Mouse (Mus musculus) thymus, adult 2 months (tissue): ENCODE data around the gene Itfg2. TPM values are rescaled to one million over a fixed set of nuclear protein-coding genes. Genes with fewer than 3 reads are reported as not detected.
"Not testable (repeated sequence)": the region's sequence is repeated elsewhere in the genome, so short reads cannot be mapped to it uniquely, and the experiment has no call there.

Experiments used
- DNase-seq: peaks from one replicate; pipeline ENCODE4 v3.0.0; 2021
- H3K27ac ChIP-seq: fragments of 200-500 bp; 2 replicates; pipeline ENCODE4 v1.5.1; 2012; ENCODE audit warnings: low read length, control low read depth; ENCODE audit not compliant: control insufficient read depth, insufficient read depth
- H3K27me3 ChIP-seq: fragments of 200-500 bp; 2 replicates; pipeline ENCODE4 v1.6.1; 2012; ENCODE audit warnings: mild to moderate bottlenecking, low read length, moderate library complexity, mixed read lengths; ENCODE audit not compliant: control insufficient read depth, insufficient read depth
- H3K36me3 ChIP-seq: fragments of 200-500 bp; 2 replicates; pipeline ENCODE4 v1.6.1; 2012; ENCODE audit warnings: mild to moderate bottlenecking, low read length, moderate library complexity; ENCODE audit not compliant: control insufficient read depth, insufficient read depth
- H3K4me1 ChIP-seq: fragments of 200-500 bp; replicated peaks from 2 replicates; pipeline ENCODE4 v1.6.1; 2012; ENCODE audit warnings: low read length; ENCODE audit not compliant: control insufficient read depth, insufficient read depth
- H3K4me3 ChIP-seq: fragments of 200-500 bp; 2 replicates; pipeline ENCODE4 v1.5.1; 2012; ENCODE audit warnings: mild to moderate bottlenecking, low read length, control low read depth, moderate library complexity; ENCODE audit not compliant: control insufficient read depth, insufficient read depth
- CTCF ChIP-seq: fragments of 200-500 bp; IDR thresholded peaks from 2 replicates; pipeline ENCODE4 v1.5.1; 2012; ENCODE audit warnings: mild to moderate bottlenecking, control low read depth, low read length, moderate library complexity, borderline replicate concordance; ENCODE audit not compliant: control insufficient read depth, poor library complexity, insufficient read depth; ENCODE audit errors: extremely low read depth
- POLR2A ChIP-seq: fragments of 200-500 bp; IDR thresholded peaks from 2 replicates; pipeline ENCODE4 v1.6.1; 2012; ENCODE audit warnings: mild to moderate bottlenecking, low read length, control low read depth, moderate library complexity; ENCODE audit not compliant: control insufficient read depth, poor library complexity, insufficient read depth; ENCODE audit errors: extremely low read depth
- WGBS: fragments of 180-500 bp; shearing (Covaris S2); methylation state at CpG from one replicate; pipeline ENCODE4 v1.1.7; 2018; 5-methylcytosine and 5-hydroxymethylcytosine counted together
- polyA plus RNA-seq: library from polyadenylated mRNA; depleted of rRNA; stranded (reverse); fragments of >200 nt; gene quantifications from 2 replicates; pipeline ENCODE4 v1.2.3, GENCODE M21; 2012

The Itfg2 gene
- polyA plus RNA-seq, 1 experiment = 56.4 TPM

- H3K4me3 ChIP-seq = no peak overlapping the region
- WGBS = 43% methylated on average over 3 of the region's 3 CpGs
- TF ChIP-seq POLR2A (no peak), CTCF (no peak)
Measured at GRCm38 (mm10) chr6:128381254-128381653, 43.5 kb downstream of the Itfg2 start.

GRCm38 (mm10) chr6:128380594-128381167 is 44.0 kb downstream of the Itfg2 start:
- not testable (repeated sequence) for H3K27me3 ChIP-seq, H3K4me3 ChIP-seq, H3K4me1 ChIP-seq, DNase-seq, H3K27ac ChIP-seq, H3K36me3 ChIP-seq
- 14% methylated on average over 1 of the region's 1 CpGs for WGBS

More at GRCm38 (mm10) chr6:128381254-128381653, 43.5 kb downstream of the Itfg2 start:
- no peaks in the 10 kb centered on the region for H3K27me3 ChIP-seq
- H3K36me3 ChIP-seq = no peaks in the 10 kb centered on the region; the same call in 1 of the 2 replicates
- no peak for DNase-seq
- H3K27ac ChIP-seq = no peak overlapping the region
- 0 out of 2 replicates have a peak, but pooled peaks cover 3% of the 10 kb centered on the region for H3K4me1 ChIP-seq

- DNase-seq = no peak
- H3K36me3 ChIP-seq = no peaks in the 10 kb centered on the region; the same call in 1 of the 2 replicates
- H3K4me3 ChIP-seq = no peak overlapping the region
- 0 out of 2 replicates have a peak, but pooled peaks cover 3% of the 10 kb centered on the region for H3K4me1 ChIP-seq
- H3K27me3 ChIP-seq = no peaks in the 10 kb centered on the region
- no peak overlapping the region for H3K27ac ChIP-seq
- TF ChIP-seq CTCF (no peak), POLR2A (no peak)
- 57% methylated on average over 16 of the region's 16 CpGs for WGBS
Measured at GRCm38 (mm10) chr6:128379636-128380035, 45.1 kb downstream of the Itfg2 start.

GRCm38 (mm10) chr6:128376371-128377085 is 48.2 kb downstream of the Itfg2 start:
- Histone ChIP-seq H3K4me1 (0 out of 2 replicates have a peak, but pooled peaks cover 3% of the 10 kb centered on the region), H3K27ac (no peak overlapping the region), H3K4me3 (no peak overlapping the region), H3K27me3 (no peaks in the 10 kb centered on the region), H3K36me3 (peaks cover 17% of the 10 kb centered on the region)
- no peak for DNase-seq
- TF ChIP-seq POLR2A = no peak
- no peak for TF ChIP-seq CTCF
- WGBS = 93% methylated on average over 17 of the region's 17 CpGs

- TF ChIP-seq CTCF (no peak), POLR2A (no peak)
- Histone ChIP-seq H3K27ac (no peak within 1 kb of the TSS), H3K4me1 (0 out of 2 replicates have a peak, but pooled peaks cover 3% of the 10 kb centered on the region), H3K36me3 (peaks cover 31% of the 10 kb centered on the region), H3K4me3 (no peak within 1 kb of the TSS), H3K27me3 (no peaks in the 10 kb centered on the region)
- 90% methylated on average over 6 of the region's 6 CpGs for WGBS
- no peak for DNase-seq
Measured at GRCm38 (mm10) chr6:128375192-128375591, 49.5 kb downstream of the Itfg2 start, which contains the start of the genes Tex52 and Gm44596. Tex52 (plus strand) TSS chr6:128375456. Gm44596 (plus strand) TSS chr6:128375503.

- 95% methylated on average over 5 of the region's 5 CpGs for whole genome bisulfite sequencing
- TF ChIP-seq POLR2A (no peak), CTCF (no peak)
- peaks cover 56% of the 10 kb centered on the region for H3K36me3 ChIP-seq
Measured at GRCm38 (mm10) chr6:128370040-128370439, 54.7 kb downstream of the Itfg2 start.

GRCm38 (mm10) chr6:128366466-128366865 is 58.3 kb downstream of the Itfg2 start:
- 95% methylated on average over 5 of the region's 5 CpGs for WGBS
- no peak for DNase-seq
- Histone ChIP-seq H3K27ac (no peak overlapping the region), H3K36me3 (peaks cover 38% of the 10 kb centered on the region), H3K27me3 (no peaks in the 10 kb centered on the region), H3K4me1 (peaks cover 7% of the 10 kb centered on the region), H3K4me3 (no peak overlapping the region)
- no peak for TF ChIP-seq POLR2A
- no peak for TF ChIP-seq CTCF

More at GRCm38 (mm10) chr6:128370040-128370439, 54.7 kb downstream of the Itfg2 start:
- Histone ChIP-seq H3K4me3 (no peak overlapping the region), H3K27ac (no peak overlapping the region), H3K4me1 (no peaks in the 10 kb centered on the region), H3K27me3 (no peaks in the 10 kb centered on the region)
- DNase-seq = no peak
